9 mouse cellular contexts compared by ENCODE assay signal in genomic region chr17:44239030-44239721, GRCm38 (mm10). TPM values are rescaled to one million over a fixed set of nuclear protein-coding genes. Genes with fewer than 3 reads are reported as not detected.
A peak's percentile ranks its signal among the peaks of the same experiment; 100 is the strongest.
DNase-seq lines count a peak whose midpoint lies in the region; ATAC-seq lines count a peak whose summit lies in the region.
"Had no signal": no experiment of that assay in that cellular context is flagged by ENCODE, and none has a peak within 500 bp of the region (broad histone marks: within the 10 kb centered on the region; RNA-seq: fewer than 3 reads in every experiment).

No protein-coding gene starts in this region.

- H3K4me2 ChIP-seq in embryonic facial prominence, embryonic 12.5 days (replicated peaks), result peak overlapping the region; percentile 37
- peak overlapping the region; percentile 42 for H3K4me2 ChIP-seq in limb, embryonic 12.5 days
- H3K4me2 ChIP-seq in midbrain, embryonic 11.5 days, result peak overlapping the region; percentile 19; the same call in 1 of the 2 replicates

- H3K9ac ChIP-seq in embryonic facial prominence, embryonic 12.5 days, result no peak overlapping the region
- no peak overlapping the region for H3K9ac ChIP-seq in limb, embryonic 12.5 days (replicated peaks)
- H3K9ac ChIP-seq in midbrain, embryonic 11.5 days (ENCODE audit: low read length), result no peak overlapping the region; the same call in 1 of the 2 replicates

- H3K4me3 ChIP-seq in embryonic facial prominence, embryonic 12.5 days, result no peak overlapping the region
- 0 out of 2 replicates have a peak overlapping the region, but pooled peaks have one; percentile 7 for H3K4me3 ChIP-seq in limb, embryonic 12.5 days (replicated peaks)
- no peak overlapping the region for H3K4me3 ChIP-seq in midbrain, embryonic 11.5 days (ENCODE audit: low read depth, low read length)

- H3K27me3 ChIP-seq in embryonic facial prominence, embryonic 12.5 days, result no peaks in the 10 kb centered on the region
- H3K27me3 ChIP-seq in limb, embryonic 12.5 days, result peaks cover 12% of the 10 kb centered on the region; the same call in 1 of the 2 replicates
- H3K27me3 ChIP-seq in midbrain, embryonic 11.5 days (ENCODE audit: control insufficient read depth, insufficient read depth, low read length), result no peaks in the 10 kb centered on the region

- WGBS in embryonic facial prominence, embryonic 12.5 days, result 11% methylated on average over 10 of the region's 10 CpGs
- WGBS in limb, embryonic 12.5 days, result 19% methylated on average over 10 of the region's 10 CpGs
- WGBS in midbrain, embryonic 11.5 days, result 22% methylated on average over 10 of the region's 10 CpGs

- peak; percentile 75; the same call in 1 of the 2 replicates for ATAC-seq in embryonic facial prominence, embryonic 12.5 days (ENCODE audit: insufficient number of reproducible peaks, insufficient read depth, low FRiP score, low TSS enrichment)
- ATAC-seq in hematopoietic stem cell, adult 5-6 weeks (replicated peaks in 1 of 2; ENCODE audit: insufficient read depth in 1 of 2, low FRiP score in 2 of 2, low TSS enrichment in 1 of 2, low read depth in 1 of 2, poor library complexity in 2 of 2, severe bottlenecking in 2 of 2), result peak; percentile 84 to 85
- 0 out of 2 replicates have a peak, but pooled peaks have one; percentile 61 for ATAC-seq in limb, embryonic 12.5 days (ENCODE audit: insufficient number of reproducible peaks, insufficient read depth, low FRiP score, low TSS enrichment, low read depth)
- peak; percentile 33; the same call in 1 of the 2 replicates for ATAC-seq in midbrain, embryonic 11.5 days (ENCODE audit: low FRiP score)

- no peaks in the 10 kb centered on the region for H3K9me3 ChIP-seq in embryonic facial prominence, embryonic 12.5 days
- peaks cover 6% of the 10 kb centered on the region; the same call in 1 of the 2 replicates for H3K9me3 ChIP-seq in limb, embryonic 12.5 days
- H3K9me3 ChIP-seq in midbrain, embryonic 11.5 days (ENCODE audit: control insufficient read depth, low read length), result no peaks in the 10 kb centered on the region; the same call in 1 of the 2 replicates

- H3K4me1 ChIP-seq in embryonic facial prominence, embryonic 12.5 days, result peaks cover 13% of the 10 kb centered on the region
- peaks cover 14% of the 10 kb centered on the region for H3K4me1 ChIP-seq in limb, embryonic 12.5 days (replicated peaks)
- H3K4me1 ChIP-seq in midbrain, embryonic 11.5 days (ENCODE audit: control insufficient read depth, insufficient read depth, low read length), result no peaks in the 10 kb centered on the region

- DNase-seq in gastrocnemius, postnatal 25 days, result peak; percentile 33
- no peak for DNase-seq in gastrocnemius, adult 18-20 months (ENCODE audit: low spot score)
- peak; percentile 88 for DNase-seq in midbrain, embryonic 11.5 days (ENCODE audit: low spot score, missing footprints)
- no peak for DNase-seq in cerebellum, postnatal 25 days
- no peak for DNase-seq in layer of hippocampus, postnatal 10 days (ENCODE audit: low spot score in 2 of 2)

- H3K36me3 ChIP-seq in embryonic facial prominence, embryonic 12.5 days, result no peaks in the 10 kb centered on the region
- H3K36me3 ChIP-seq in limb, embryonic 12.5 days, result no peaks in the 10 kb centered on the region
- no peaks in the 10 kb centered on the region for H3K36me3 ChIP-seq in midbrain, embryonic 11.5 days (ENCODE audit: control insufficient read depth, insufficient read depth, low read length)

- H3K27ac ChIP-seq in embryonic facial prominence, embryonic 12.5 days, result peak overlapping the region; percentile 77
- peak overlapping the region; percentile 41 for H3K27ac ChIP-seq in limb, embryonic 12.5 days
- H3K27ac ChIP-seq in midbrain, embryonic 11.5 days (ENCODE audit: low read depth, low read length), result no peak overlapping the region

RNA-seq across cellular contexts. Expression of gene Clic5, which starts 50.8 kb away (rescaled TPM):
- total RNA-seq in gastrocnemius, postnatal 25 days (2021), result 100 to 1,000 TPM; 137 to 153 TPM
- total RNA-seq in gastrocnemius, adult 18-20 months (2021), result 100 to 1,000 TPM; 109 to 117 TPM
- polyA plus RNA-seq in embryonic facial prominence, embryonic 12.5 days (2016; fragmentation: Nextera tagmentation; extraction: Ambion mirVana), result 0.56 and 0.64 TPM in 2 replicates
- 14.0 and 16.1 TPM in 2 replicates for total RNA-seq in hematopoietic stem cell, adult 5-6 weeks (2017)
- 0.26 and 0.29 TPM in 2 replicates for polyA plus RNA-seq in limb, embryonic 12.5 days (2016; fragmentation: Nextera tagmentation; extraction: Ambion mirVana)
- polyA plus RNA-seq in midbrain, embryonic 11.5 days (2014; fragmentation: Nextera tagmentation; extraction: Ambion mirVana), result 0.98 and 1.1 TPM in 2 replicates
- 1 to 10 TPM; 1.8 to 2.1 TPM for total RNA-seq in layer of hippocampus, postnatal 10 days (2021)
- total RNA-seq: MEL had no signal

Comparison
In these comparisons a context has a peak if more than half of its experiments do, and no peak if none do; other contexts are left out.
1. DNase-seq: peak in gastrocnemius, postnatal 25 days (single experiment) and midbrain, embryonic 11.5 days (single experiment); none in gastrocnemius, adult 18-20 months (single experiment), cerebellum, postnatal 25 days (0 of 2) and layer of hippocampus, postnatal 10 days (0 of 2).
2. ATAC-seq: peak in every context shown above with its lines; median percentile 84 in hematopoietic stem cell, adult 5-6 weeks; 75 in embryonic facial prominence, embryonic 12.5 days; 61 in limb, embryonic 12.5 days; 33 in midbrain, embryonic 11.5 days.
3. Peak in every context shown above with its lines, with median percentiles within 50 percentile points of each other: H3K4me2 ChIP-seq.